Mouse (Mus musculus): ENCODE results near the gene Cib4. TPM values are rescaled to one million over a fixed set of nuclear protein-coding genes. Genes with fewer than 3 reads are reported as not detected.

The Cib4 gene
- polyA plus RNA-seq, 1 experiment, result not detected

DNA sequence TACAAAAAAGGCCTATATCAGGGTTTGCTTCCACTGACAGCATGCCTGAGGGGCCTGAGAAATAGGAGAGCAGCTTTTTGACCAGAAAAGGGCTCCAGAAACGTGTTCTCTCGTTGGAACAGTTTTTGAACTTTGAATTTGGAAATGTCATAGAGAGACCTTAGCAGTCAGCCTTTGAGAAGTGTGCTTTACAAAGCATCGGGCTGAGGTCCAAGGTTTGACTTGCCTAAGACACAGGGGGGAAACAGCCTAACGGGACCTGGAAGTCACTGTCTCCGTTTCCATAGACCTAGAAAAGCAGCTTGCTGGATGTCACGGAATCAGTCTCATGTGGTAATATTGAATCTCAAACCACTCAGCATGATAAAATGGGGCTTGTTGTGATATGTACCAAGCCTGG lies 6.4 kb upstream of the Cib4 start:
- Histone ChIP-seq H3K27ac (ENCODE audit: insufficient read depth, low read length) (no peak overlapping the region), H3K4me3 (ENCODE audit: insufficient read depth, low read length) (no peak overlapping the region), H3K4me1 (ENCODE audit: control insufficient read depth, insufficient read depth, low read length) (no peaks in the 10 kb centered on the region)
- TF ChIP-seq CTCF (IDR thresholded peaks at IDR 0.05; ENCODE audit: extremely low read depth, insufficient read depth, low read length), result no peak
- TF ChIP-seq POLR2A (IDR thresholded peaks at IDR 0.05; ENCODE audit: extremely low read depth, insufficient read depth, low read length), result no peak

DNA sequence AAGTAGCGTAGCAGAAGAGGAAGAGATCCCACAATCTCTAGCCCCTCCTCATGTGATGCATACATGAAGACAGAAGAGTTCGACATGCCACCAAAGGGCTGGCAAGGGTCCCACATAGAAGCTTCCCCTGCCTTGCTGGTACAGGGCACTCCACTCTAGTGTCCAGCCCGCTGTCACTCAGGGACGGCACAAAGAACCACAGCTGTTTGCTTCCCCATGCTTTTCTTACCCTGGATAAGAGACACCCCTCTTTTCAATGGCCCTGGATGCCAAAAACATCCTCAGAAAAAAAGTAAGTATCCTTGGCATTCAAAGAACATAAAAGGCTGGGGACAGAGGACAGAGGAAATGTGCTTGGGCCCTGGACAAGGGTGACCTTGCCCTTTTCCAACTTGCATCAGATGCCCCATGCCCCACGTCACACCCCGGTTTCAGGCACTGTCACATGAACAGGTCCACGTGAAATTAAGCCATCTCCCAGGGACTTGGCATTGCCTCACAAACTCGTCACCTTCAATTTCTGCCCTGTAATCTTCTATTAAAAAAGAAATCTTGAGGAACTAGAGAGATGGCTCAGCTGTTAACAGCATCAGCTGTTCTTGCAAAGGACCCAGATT lies 5.5 kb upstream of the Cib4 start:
- Histone ChIP-seq H3K27ac (ENCODE audit: insufficient read depth, low read length) (no peak overlapping the region), H3K4me3 (ENCODE audit: insufficient read depth, low read length) (no peak overlapping the region), H3K4me1 (ENCODE audit: control insufficient read depth, insufficient read depth, low read length) (no peaks in the 10 kb centered on the region)
- TF ChIP-seq CTCF (IDR thresholded peaks at IDR 0.05; ENCODE audit: extremely low read depth, insufficient read depth, low read length) (no peak), POLR2A (IDR thresholded peaks at IDR 0.05; ENCODE audit: extremely low read depth, insufficient read depth, low read length) (no peak)

DNA sequence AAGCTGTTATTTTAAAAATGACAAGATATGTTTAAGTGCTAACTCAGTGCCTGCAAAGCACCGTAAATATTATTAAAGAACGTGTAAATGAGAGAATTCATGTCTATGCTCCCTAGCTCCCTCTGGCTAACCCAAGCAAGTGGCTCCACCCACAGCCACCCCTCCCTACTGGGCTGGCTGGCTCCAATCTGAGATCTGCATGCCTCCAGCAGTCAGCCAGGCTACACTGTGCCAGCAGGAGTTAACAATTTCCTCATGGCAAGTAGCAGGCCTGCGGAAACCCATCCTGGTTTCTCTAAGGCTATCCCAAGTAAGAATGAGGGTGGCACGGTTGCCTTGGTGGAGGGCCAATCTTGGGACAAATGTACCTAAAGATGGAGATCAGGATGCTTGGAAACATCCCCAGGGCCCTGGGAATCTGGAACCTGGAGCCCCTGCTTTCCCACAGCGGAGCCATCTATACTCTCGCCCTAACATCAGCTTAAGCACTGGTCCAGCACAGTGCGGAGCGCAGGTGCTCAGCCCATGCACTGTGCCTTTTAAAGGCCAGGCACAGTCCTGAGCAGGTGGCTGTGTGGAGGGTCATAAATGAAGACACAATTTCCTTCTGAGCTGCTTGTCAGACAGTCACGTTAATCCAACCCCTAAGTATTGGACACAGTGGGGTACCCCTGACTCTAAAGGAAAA lies 4.8 kb upstream of the Cib4 start:
- H3K27ac ChIP-seq (ENCODE audit: insufficient read depth, low read length), result no peak overlapping the region
- TF ChIP-seq CTCF (IDR thresholded peaks at IDR 0.05; ENCODE audit: extremely low read depth, insufficient read depth, low read length) (no peak), POLR2A (IDR thresholded peaks at IDR 0.05; ENCODE audit: extremely low read depth, insufficient read depth, low read length) (no peak)
- no peaks in the 10 kb centered on the region for H3K4me1 ChIP-seq (ENCODE audit: control insufficient read depth, insufficient read depth, low read length)
- no peak overlapping the region for H3K4me3 ChIP-seq (ENCODE audit: insufficient read depth, low read length)

DNA sequence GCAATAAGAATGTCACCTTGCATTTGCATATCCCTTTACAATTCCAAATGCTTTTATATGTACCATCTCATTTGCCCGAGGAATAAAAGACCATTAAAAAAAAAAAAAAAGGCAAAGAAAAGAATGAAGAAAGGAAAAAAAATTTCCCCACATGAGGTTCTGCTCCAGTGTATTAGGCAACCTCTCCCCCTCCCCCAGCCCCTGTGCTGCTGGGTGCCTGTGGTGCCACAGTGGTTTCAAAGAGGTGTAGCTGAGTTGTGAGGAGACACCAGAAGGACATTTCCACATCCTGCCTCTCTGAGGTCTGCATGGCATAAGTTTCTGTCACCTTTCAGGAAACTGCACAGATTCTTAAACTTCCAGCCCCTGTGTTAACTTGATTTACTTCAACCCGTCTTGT lies 3.0 kb upstream of the Cib4 start:
- TF ChIP-seq CTCF (IDR thresholded peaks at IDR 0.05; ENCODE audit: extremely low read depth, insufficient read depth, low read length) (no peak), POLR2A (IDR thresholded peaks at IDR 0.05; ENCODE audit: extremely low read depth, insufficient read depth, low read length) (no peak)
- no peak overlapping the region for H3K4me3 ChIP-seq (ENCODE audit: insufficient read depth, low read length)

DNA sequence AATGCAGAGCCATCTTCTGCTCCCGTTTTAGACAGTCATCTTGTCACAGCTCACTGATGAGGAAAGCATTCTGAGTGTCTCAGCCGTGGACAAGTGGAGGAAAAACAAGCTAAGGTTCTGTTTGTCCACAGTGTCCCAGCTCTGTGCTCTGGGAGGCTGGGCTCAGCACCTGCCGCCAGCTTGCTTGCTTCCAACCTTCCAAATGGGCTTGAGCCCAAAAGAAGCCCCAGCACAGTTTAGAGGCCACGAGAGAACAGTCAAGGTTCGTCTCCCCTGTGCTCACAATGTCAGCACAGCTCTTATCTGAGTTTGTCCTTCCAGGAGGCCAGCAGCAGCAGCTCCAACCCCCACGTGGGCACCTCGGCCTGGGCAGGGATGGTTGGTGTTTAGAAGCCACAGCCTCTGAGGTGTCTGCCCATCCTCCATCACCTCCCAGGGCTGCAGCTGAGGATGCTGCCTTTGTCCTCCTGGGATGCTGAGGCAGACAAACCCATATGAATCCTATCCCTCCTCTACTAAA lies 9.5 kb downstream of the Cib4 start:
- Histone ChIP-seq H3K4me3 (ENCODE audit: insufficient read depth, low read length) (no peak overlapping the region), H3K4me1 (ENCODE audit: control insufficient read depth, insufficient read depth, low read length) (no peaks in the 10 kb centered on the region), H3K27ac (ENCODE audit: insufficient read depth, low read length) (no peak overlapping the region)
- TF ChIP-seq CTCF (IDR thresholded peaks at IDR 0.05; ENCODE audit: extremely low read depth, insufficient read depth, low read length) (no peak), POLR2A (IDR thresholded peaks at IDR 0.05; ENCODE audit: extremely low read depth, insufficient read depth, low read length) (no peak)

More for the DNA sequence above, 3.0 kb upstream of the Cib4 start:
- Histone ChIP-seq H3K4me1 (ENCODE audit: control insufficient read depth, insufficient read depth, low read length) (no peaks in the 10 kb centered on the region), H3K27ac (ENCODE audit: insufficient read depth, low read length) (no peak overlapping the region)

DNA sequence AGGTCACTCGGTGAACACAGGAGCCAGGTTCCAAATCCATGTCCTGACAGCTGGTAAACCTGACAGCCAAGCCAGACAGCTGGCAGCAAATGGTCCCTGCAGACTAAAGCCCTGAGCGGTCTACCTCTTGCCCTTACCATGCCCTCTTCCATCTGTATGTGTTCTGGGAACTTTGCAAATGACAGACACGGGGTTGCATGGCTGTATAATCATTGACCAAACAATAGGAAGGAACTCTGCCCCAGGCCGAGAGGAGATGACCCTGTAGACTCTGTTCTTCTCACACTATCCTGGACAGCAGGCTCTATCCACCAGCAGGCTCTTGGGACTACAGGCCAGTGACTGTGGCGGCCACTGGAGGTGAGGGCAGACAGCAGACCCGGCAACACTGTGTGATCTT lies 11.0 kb downstream of the Cib4 start:
- H3K4me1 ChIP-seq (ENCODE audit: control insufficient read depth, insufficient read depth, low read length), result no peaks in the 10 kb centered on the region
- TF ChIP-seq POLR2A (IDR thresholded peaks at IDR 0.05; ENCODE audit: extremely low read depth, insufficient read depth, low read length) (no peak), CTCF (IDR thresholded peaks at IDR 0.05; ENCODE audit: extremely low read depth, insufficient read depth, low read length) (no peak)
- H3K27ac ChIP-seq (ENCODE audit: insufficient read depth, low read length), result no peak overlapping the region
- no peak overlapping the region for H3K4me3 ChIP-seq (ENCODE audit: insufficient read depth, low read length)

DNA sequence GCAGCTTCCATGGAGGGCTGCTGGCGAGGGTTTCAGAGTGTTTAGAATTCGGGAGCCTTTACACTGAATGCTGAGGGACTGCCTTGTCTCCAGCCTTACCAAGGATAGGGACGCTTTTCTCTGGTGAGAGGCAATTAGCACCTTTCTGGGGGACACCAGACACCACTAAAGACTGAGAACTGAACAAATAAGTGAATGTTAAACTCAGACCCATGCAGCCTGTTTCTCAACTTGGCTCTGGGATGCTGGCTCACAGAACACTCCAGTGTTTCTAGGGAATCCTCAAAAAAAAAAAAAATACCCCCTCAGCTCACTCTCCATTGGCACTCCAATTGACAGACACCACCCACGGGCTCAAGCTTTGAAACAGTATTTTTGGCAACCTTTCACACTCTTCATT lies 16.7 kb downstream of the Cib4 start:
- TF ChIP-seq CTCF (IDR thresholded peaks at IDR 0.05; ENCODE audit: extremely low read depth, insufficient read depth, low read length), result no peak
- TF ChIP-seq POLR2A (IDR thresholded peaks at IDR 0.05; ENCODE audit: extremely low read depth, insufficient read depth, low read length), result no peak
- no peaks in the 10 kb centered on the region for H3K4me1 ChIP-seq (ENCODE audit: control insufficient read depth, insufficient read depth, low read length)
- H3K27ac ChIP-seq (ENCODE audit: insufficient read depth, low read length), result no peak overlapping the region
- H3K4me3 ChIP-seq (ENCODE audit: insufficient read depth, low read length), result no peak overlapping the region

DNA sequence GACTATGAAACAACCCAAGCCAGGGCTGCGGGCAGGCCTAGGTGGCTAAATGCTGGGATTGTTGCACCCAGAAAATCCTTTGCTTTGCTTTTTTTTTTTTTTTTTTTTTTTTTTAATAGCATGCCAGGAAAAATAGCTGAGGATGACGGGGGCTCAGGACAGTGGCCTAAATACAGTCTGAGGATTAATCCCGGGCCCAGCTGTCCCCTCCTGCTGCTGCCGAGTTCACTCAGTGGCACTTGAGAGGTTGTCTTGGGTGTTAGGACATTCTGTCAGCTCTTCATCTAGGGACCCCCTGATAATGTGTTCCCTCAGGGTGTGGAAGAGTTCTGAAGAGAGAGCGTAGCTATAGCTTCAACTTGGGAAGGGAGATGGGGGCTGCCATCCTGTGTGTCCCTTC lies 18.5 kb downstream of the Cib4 start:
- Histone ChIP-seq H3K4me3 (ENCODE audit: insufficient read depth, low read length) (no peak overlapping the region), H3K27ac (ENCODE audit: insufficient read depth, low read length) (no peak overlapping the region), H3K4me1 (ENCODE audit: control insufficient read depth, insufficient read depth, low read length) (no peaks in the 10 kb centered on the region)
- no peak for TF ChIP-seq CTCF (IDR thresholded peaks at IDR 0.05; ENCODE audit: extremely low read depth, insufficient read depth, low read length)
- no peak for TF ChIP-seq POLR2A (IDR thresholded peaks at IDR 0.05; ENCODE audit: extremely low read depth, insufficient read depth, low read length)

DNA sequence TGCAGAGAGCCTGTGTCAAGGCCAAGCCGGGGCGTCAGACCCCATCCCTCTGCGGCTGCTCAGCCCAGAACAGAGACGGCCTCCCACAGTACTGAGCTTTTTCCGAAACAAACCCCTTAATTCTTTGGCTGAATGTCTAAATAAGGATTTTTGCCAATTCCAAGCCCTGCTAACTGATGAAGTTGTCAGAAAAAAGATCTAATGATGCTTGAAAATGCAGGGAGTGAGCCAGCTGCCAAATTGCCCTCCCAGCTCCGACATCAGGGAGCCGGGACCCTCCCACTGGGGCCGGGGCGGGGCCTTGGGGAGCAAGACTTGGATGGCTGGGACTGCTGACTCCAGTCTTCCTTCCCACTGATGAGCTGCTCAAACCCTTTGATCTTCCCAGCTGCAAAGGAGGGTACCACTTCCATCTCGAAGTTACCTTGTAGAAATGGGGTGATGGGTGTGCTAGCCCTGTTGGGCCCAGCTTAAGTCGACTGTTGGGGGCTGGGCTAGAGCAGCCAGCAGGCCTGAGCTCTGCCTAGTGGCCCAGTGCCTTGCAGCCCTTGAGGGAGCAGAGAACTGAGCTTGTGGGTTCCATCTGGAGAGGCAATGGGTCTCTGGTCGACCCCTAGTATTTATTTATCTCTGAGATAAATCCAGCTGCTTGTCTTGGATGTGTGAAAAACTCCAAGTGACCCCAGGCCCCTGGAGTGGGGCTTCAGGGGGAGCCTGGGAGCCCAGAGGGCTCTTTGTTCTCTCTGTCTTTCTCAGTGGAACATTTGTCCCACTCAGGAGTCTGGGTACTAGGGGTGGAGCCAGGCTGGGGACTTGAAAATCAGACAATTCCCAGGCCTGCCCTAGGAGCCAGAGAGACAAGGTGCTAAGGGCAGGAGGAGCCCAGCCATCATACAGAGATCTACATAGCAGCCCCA lies 19.5 kb downstream of the Cib4 start:
- Histone ChIP-seq H3K4me1 (ENCODE audit: control insufficient read depth, insufficient read depth, low read length) (no peaks in the 10 kb centered on the region), H3K4me3 (ENCODE audit: insufficient read depth, low read length) (no peak overlapping the region), H3K27ac (ENCODE audit: insufficient read depth, low read length) (no peak overlapping the region)
- no peak for TF ChIP-seq CTCF (IDR thresholded peaks at IDR 0.05; ENCODE audit: extremely low read depth, insufficient read depth, low read length)
- no peak for TF ChIP-seq POLR2A (IDR thresholded peaks at IDR 0.05; ENCODE audit: extremely low read depth, insufficient read depth, low read length)
